Mouse (Mus musculus) liver, embryonic 14.5 days (tissue): Measurements from ENCODE around the gene Hivep2.

ENCODE experiments used
- CTCF ChIP-seq: IDR thresholded peaks from 2 replicates; pipeline ENCODE4 v1.5.1; 2016; ENCODE audit warnings: antibody characterized with exemption, low read depth, control low read depth
- EP300 ChIP-seq: IDR thresholded peaks from 2 replicates; pipeline ENCODE4 v1.6.1; 2016; ENCODE audit warnings: antibody characterized with exemption, low read depth

GRCm38 (mm10) chr10:14046171-14046651, 80.3 kb downstream of the Hivep2 start:
- TF ChIP-seq CTCF (no peak), EP300 (no peak)
